In the genomic region with DNA sequence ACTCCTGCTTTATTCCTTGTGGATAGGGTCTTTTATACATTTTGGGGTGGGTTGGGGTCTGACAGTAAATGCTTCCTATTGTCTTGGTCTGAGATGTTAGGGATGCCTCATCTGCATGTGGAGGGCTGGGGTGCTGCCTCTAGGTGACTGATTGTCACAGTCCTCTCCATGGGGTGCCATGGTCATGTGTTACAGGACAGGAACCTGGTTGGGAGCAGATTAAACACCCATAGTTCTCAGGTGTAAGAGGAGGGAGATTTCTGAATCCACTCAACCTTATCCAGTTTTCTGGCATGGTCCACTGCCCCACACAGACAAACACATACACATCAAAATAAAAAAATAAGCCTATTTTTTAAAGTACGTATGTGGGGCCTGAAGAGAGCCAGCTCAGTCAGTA, we compare ENCODE assay signal across 9 mouse cellular contexts. TPM values are rescaled to one million over a fixed set of nuclear protein-coding genes. Genes with fewer than 3 reads are reported as not detected.
DNase-seq lines count a peak whose midpoint lies in the region; ATAC-seq and TF ChIP-seq lines count a peak whose summit lies in the region.
"Had no signal": no experiment of that assay in that cellular context is flagged by ENCODE, and none has a peak within 500 bp of the region (broad histone marks: within the 10 kb centered on the region; RNA-seq: fewer than 3 reads in every experiment).

No protein-coding gene starts in this region.

- no peaks in the 10 kb centered on the region for H3K27me3 ChIP-seq in heart, postnatal 0 days (ENCODE audit: control insufficient read depth, insufficient read depth, low read length)
- no peaks in the 10 kb centered on the region for H3K27me3 ChIP-seq in neural tube, embryonic 13.5 days
- H3K27me3 ChIP-seq in limb, embryonic 15.5 days = no peaks in the 10 kb centered on the region
- H3K27me3 ChIP-seq in stomach, embryonic 16.5 days (ENCODE audit: control insufficient read depth, insufficient read depth, low read length) = no peaks in the 10 kb centered on the region
- no peaks in the 10 kb centered on the region for H3K27me3 ChIP-seq in forebrain, embryonic 11.5 days (ENCODE audit: control insufficient read depth, insufficient read depth, low read length)
- H3K27me3 ChIP-seq: forebrain, embryonic 15.5 days had no signal

- no peak for ATAC-seq in heart, postnatal 0 days (ENCODE audit: insufficient read depth, low read depth)
- ATAC-seq in neural tube, embryonic 13.5 days (ENCODE audit: low read depth) = no peak
- no peak for ATAC-seq in limb, embryonic 15.5 days (ENCODE audit: insufficient number of reproducible peaks, low FRiP score, low TSS enrichment, low read depth)
- ATAC-seq in stomach, embryonic 16.5 days (ENCODE audit: insufficient read depth, low FRiP score) = no peak; the same call in 1 of the 2 replicates
- no peak for ATAC-seq in forebrain, embryonic 11.5 days (replicated peaks; ENCODE audit: low FRiP score)
- ATAC-seq: forebrain, embryonic 15.5 days had no signal

- intact Hi-C loops in heart, postnatal 25 days (cut with DNase I) = loop anchor here (5.0 kb wide), 1 partner anchor 35 kb away; the partner anchor contains the start of gene Tmem185b
- intact Hi-C loops in left cerebral cortex, postnatal 10 days (cut with DNase I) = no loop called here

- DNase-seq in heart, postnatal 0 days (ENCODE audit: low spot score) = no peak
- DNase-seq in heart, postnatal 25 days (ENCODE audit: low spot score) = no peak
- DNase-seq in neural tube, embryonic 10.5 days (ENCODE audit: extremely low spot score, low spot score) = no peak
- no peak for DNase-seq in left cerebral cortex, postnatal 10 days (ENCODE audit: extremely low spot score in 1 of 2, low spot score in 2 of 2)
- no peak for DNase-seq in forebrain, embryonic 11.5 days (ENCODE audit: low spot score)

- no peaks in the 10 kb centered on the region for H3K9me3 ChIP-seq in heart, postnatal 0 days (replicated peaks; ENCODE audit: control insufficient read depth, low read length)
- no peaks in the 10 kb centered on the region for H3K9me3 ChIP-seq in neural tube, embryonic 13.5 days
- no peaks in the 10 kb centered on the region for H3K9me3 ChIP-seq in limb, embryonic 15.5 days
- H3K9me3 ChIP-seq in stomach, embryonic 16.5 days (replicated peaks; ENCODE audit: control insufficient read depth, low read length) = no peaks in the 10 kb centered on the region
- no peaks in the 10 kb centered on the region for H3K9me3 ChIP-seq in forebrain, embryonic 11.5 days (ENCODE audit: control insufficient read depth, low read length)
- H3K9me3 ChIP-seq: forebrain, embryonic 15.5 days had no signal

- TF ChIP-seq EP300 in heart, postnatal 0 days (IDR thresholded peaks at IDR 0.05; ENCODE audit: low read depth) = no peak

- H3K4me1 ChIP-seq in heart, postnatal 0 days (ENCODE audit: control insufficient read depth, insufficient read depth) = peaks cover 44% of the 10 kb centered on the region
- H3K4me1 ChIP-seq in neural tube, embryonic 13.5 days (replicated peaks) = peaks cover 29% of the 10 kb centered on the region
- peaks cover 50% of the 10 kb centered on the region for H3K4me1 ChIP-seq in limb, embryonic 15.5 days
- H3K4me1 ChIP-seq in stomach, embryonic 16.5 days (ENCODE audit: control insufficient read depth, insufficient read depth, low read length) = peaks cover 15% of the 10 kb centered on the region
- no peaks in the 10 kb centered on the region; the same call in 1 of the 2 replicates for H3K4me1 ChIP-seq in forebrain, embryonic 11.5 days (replicated peaks; ENCODE audit: control insufficient read depth, insufficient read depth, low read length)

- H3K27ac ChIP-seq in heart, postnatal 0 days (ENCODE audit: low read depth) = peak overlapping the region; percentile 70
- 0 out of 2 replicates have a peak overlapping the region, but pooled peaks have one; percentile 9 for H3K27ac ChIP-seq in neural tube, embryonic 13.5 days (replicated peaks)
- H3K27ac ChIP-seq in limb, embryonic 15.5 days = peak overlapping the region; percentile 62; the same call in 1 of the 2 replicates
- H3K27ac ChIP-seq in stomach, embryonic 16.5 days (ENCODE audit: low read length) = peak overlapping the region; percentile 38; the same call in 1 of the 2 replicates
- no peak overlapping the region for H3K27ac ChIP-seq in forebrain, embryonic 11.5 days (ENCODE audit: low read depth, low read length)
- H3K27ac ChIP-seq: forebrain, embryonic 15.5 days had no signal

- WGBS in heart, postnatal 0 days = 67% methylated on average over 1 of the region's 1 CpGs
- 92% methylated on average over 1 of the region's 1 CpGs for WGBS in neural tube, embryonic 13.5 days
- 65% methylated on average over 1 of the region's 1 CpGs for WGBS in limb, embryonic 15.5 days
- WGBS in stomach, embryonic 16.5 days = 65% methylated on average over 1 of the region's 1 CpGs
- 85% methylated on average over 1 of the region's 1 CpGs for WGBS in forebrain, embryonic 11.5 days

- 0 out of 2 replicates have a peak, but pooled peaks cover 3% of the 10 kb centered on the region for H3K36me3 ChIP-seq in heart, postnatal 0 days (replicated peaks; ENCODE audit: control insufficient read depth, insufficient read depth, low read length)
- no peaks in the 10 kb centered on the region for H3K36me3 ChIP-seq in neural tube, embryonic 13.5 days
- H3K36me3 ChIP-seq in limb, embryonic 15.5 days = no peaks in the 10 kb centered on the region
- H3K36me3 ChIP-seq in stomach, embryonic 16.5 days (ENCODE audit: control insufficient read depth, insufficient read depth, low read length) = no peaks in the 10 kb centered on the region
- no peaks in the 10 kb centered on the region for H3K36me3 ChIP-seq in forebrain, embryonic 11.5 days (ENCODE audit: control insufficient read depth, insufficient read depth, low read length)
- H3K36me3 ChIP-seq: forebrain, embryonic 15.5 days had no signal

- H3K4me2 ChIP-seq in heart, postnatal 0 days (ENCODE audit: low read depth, low read length) = peak overlapping the region; percentile 57
- H3K4me2 ChIP-seq in neural tube, embryonic 13.5 days = no peak overlapping the region
- no peak overlapping the region for H3K4me2 ChIP-seq in limb, embryonic 15.5 days
- H3K4me2 ChIP-seq in stomach, embryonic 16.5 days (ENCODE audit: low read depth, low read length) = peak overlapping the region; percentile 36; the same call in 1 of the 2 replicates
- no peak overlapping the region for H3K4me2 ChIP-seq in forebrain, embryonic 11.5 days (ENCODE audit: low read depth, low read length, severe bottlenecking)
- H3K4me2 ChIP-seq: forebrain, embryonic 15.5 days had no signal

- H3K9ac ChIP-seq in heart, postnatal 0 days (replicated peaks; ENCODE audit: low read depth, low read length) = peak overlapping the region; percentile 48; the same call in 1 of the 2 replicates
- no peak overlapping the region for H3K9ac ChIP-seq in neural tube, embryonic 13.5 days
- H3K9ac ChIP-seq in limb, embryonic 15.5 days = no peak overlapping the region
- H3K9ac ChIP-seq in stomach, embryonic 16.5 days (ENCODE audit: low read length) = no peak overlapping the region
- no peak overlapping the region for H3K9ac ChIP-seq in forebrain, embryonic 11.5 days (ENCODE audit: low read length)
- H3K9ac ChIP-seq: forebrain, embryonic 15.5 days had no signal

- H3K4me3 ChIP-seq in heart, postnatal 0 days (ENCODE audit: low read depth, low read length) = peak overlapping the region; percentile 23
- no peak overlapping the region for H3K4me3 ChIP-seq in neural tube, embryonic 13.5 days
- no peak overlapping the region for H3K4me3 ChIP-seq in limb, embryonic 15.5 days
- no peak overlapping the region for H3K4me3 ChIP-seq in stomach, embryonic 16.5 days (replicated peaks; ENCODE audit: low read length)
- no peak overlapping the region for H3K4me3 ChIP-seq in forebrain, embryonic 11.5 days (ENCODE audit: low read depth, low read length)
- H3K4me3 ChIP-seq: forebrain, embryonic 15.5 days had no signal

- TF ChIP-seq CTCF in heart, postnatal 0 days (IDR thresholded peaks at IDR 0.05; ENCODE audit: low read depth) = no peak

RNA-seq across cellular contexts. Expression of gene Ralb, which starts 12.1 kb away (rescaled TPM):
- 74.4 and 86.2 TPM in 2 replicates for total RNA-seq in heart, postnatal 0 days (2014; rRNA removed; ENCODE audit: low replicate concordance)
- 86.0 and 91.0 TPM in 2 replicates for polyA plus RNA-seq in heart, postnatal 0 days (2015; fragmentation: Nextera tagmentation; extraction: Ambion mirVana)
- 10 to 100 TPM; 31.3 to 33.6 TPM for total RNA-seq in heart, postnatal 25 days (2021)
- 78.2 and 81.4 TPM in 2 replicates for polyA plus RNA-seq in neural tube, embryonic 13.5 days (2015; fragmentation: Nextera tagmentation; extraction: Ambion mirVana)
- 135 and 136 TPM in 2 replicates for polyA plus RNA-seq in limb, embryonic 15.5 days (2015; fragmentation: Nextera tagmentation; extraction: Ambion mirVana)
- polyA plus RNA-seq in stomach, embryonic 16.5 days (2015; fragmentation: Nextera tagmentation; extraction: Ambion mirVana) = 155 and 157 TPM in 2 replicates
- 10 to 100 TPM; 32.3 to 33.9 TPM for total RNA-seq in left cerebral cortex, postnatal 10 days (2021)
- 74.1 and 74.2 TPM in 2 replicates for polyA plus RNA-seq in forebrain, embryonic 11.5 days (2014; fragmentation: Nextera tagmentation; extraction: Ambion mirVana)

RNA-seq across cellular contexts. Expression of gene Tmem185b, which starts 33.5 kb away (rescaled TPM):
- 28.5 and 30.5 TPM in 2 replicates for total RNA-seq in heart, postnatal 0 days (2014; rRNA removed; ENCODE audit: low replicate concordance)
- polyA plus RNA-seq in heart, postnatal 0 days (2015; fragmentation: Nextera tagmentation; extraction: Ambion mirVana) = 18.7 and 20.7 TPM in 2 replicates
- total RNA-seq in heart, postnatal 25 days (2021) = 10 to 100 TPM; 15.2 to 16.4 TPM
- 16.7 and 17.4 TPM in 2 replicates for polyA plus RNA-seq in neural tube, embryonic 13.5 days (2015; fragmentation: Nextera tagmentation; extraction: Ambion mirVana)
- polyA plus RNA-seq in limb, embryonic 15.5 days (2015; fragmentation: Nextera tagmentation; extraction: Ambion mirVana) = 24.6 and 27.1 TPM in 2 replicates
- 20.5 and 21.7 TPM in 2 replicates for polyA plus RNA-seq in stomach, embryonic 16.5 days (2015; fragmentation: Nextera tagmentation; extraction: Ambion mirVana)
- total RNA-seq in left cerebral cortex, postnatal 10 days (2021) = 10 to 100 TPM; 10.1 to 12.4 TPM
- 22.5 and 23.4 TPM in 2 replicates for polyA plus RNA-seq in forebrain, embryonic 11.5 days (2014; fragmentation: Nextera tagmentation; extraction: Ambion mirVana)

Comparison
In these comparisons a context has a peak if more than half of its experiments do, and no peak if none do; other contexts are left out.
1. H3K4me2 ChIP-seq: peak in heart, postnatal 0 days (single experiment) and stomach, embryonic 16.5 days (single experiment); none in neural tube, embryonic 13.5 days (single experiment), limb, embryonic 15.5 days (single experiment) and forebrain, embryonic 11.5 days (single experiment).